Mouse (Mus musculus) cerebellum, postnatal 4 days (tissue): Measurements from ENCODE around the gene Kat6b.
"Not testable (repeated sequence)": the region's sequence is repeated elsewhere in the genome, so short reads cannot be mapped to it uniquely, and the experiment has no call there.

Source experiments
- DNase-seq, 2 experiments: peaks; one replicate each; pipeline ENCODE4 v3.0.0; 2022; ENCODE audit warnings: low spot score in 2 of 2, mixed read lengths in 1 of 2

Kat6b gene

GRCm38 (mm10) chr14:21481231-21481630 lies at the start of gene Kat6b:
Kat6b (plus strand) TSS chr14:21481434.
- DNase-seq, result no peak

GRCm38 (mm10) chr14:21433415-21433814 lies 47.8 kb upstream of the Kat6b start:
- no peak for DNase-seq

- DNase-seq, result no peak
Measured at GRCm38 (mm10) chr14:21433995-21434394, 47.2 kb upstream of the Kat6b start.

DNA sequence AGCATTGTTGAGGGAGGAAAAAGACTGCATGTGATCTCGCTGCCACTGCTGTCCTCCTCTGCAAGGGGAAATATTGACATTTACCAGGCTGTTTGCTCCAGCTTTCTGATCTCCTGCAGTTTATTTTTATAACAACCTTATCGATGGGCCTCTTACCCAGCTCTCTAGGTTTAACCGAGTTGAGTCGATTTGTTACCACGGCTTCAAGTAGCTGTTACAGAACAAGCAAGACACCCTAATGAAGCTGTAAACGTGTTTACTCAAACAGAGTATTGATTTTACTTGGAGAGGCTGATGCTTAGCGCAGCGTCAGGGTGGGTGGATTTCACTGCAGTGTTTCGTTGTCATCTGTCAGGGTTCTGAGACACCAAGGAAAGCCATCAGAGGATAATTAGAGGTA lies 46.5 kb upstream of the Kat6b start:
- no peak for DNase-seq

GRCm38 (mm10) chr14:21439785-21440184 lies 41.4 kb upstream of the Kat6b start:
- DNase-seq, result no peak

- no peak for DNase-seq
Measured at GRCm38 (mm10) chr14:21440526-21440925, 40.7 kb upstream of the Kat6b start.

- no peak for DNase-seq
Measured at GRCm38 (mm10) chr14:21441772-21442533, 39.3 kb upstream of the Kat6b start.

DNA sequence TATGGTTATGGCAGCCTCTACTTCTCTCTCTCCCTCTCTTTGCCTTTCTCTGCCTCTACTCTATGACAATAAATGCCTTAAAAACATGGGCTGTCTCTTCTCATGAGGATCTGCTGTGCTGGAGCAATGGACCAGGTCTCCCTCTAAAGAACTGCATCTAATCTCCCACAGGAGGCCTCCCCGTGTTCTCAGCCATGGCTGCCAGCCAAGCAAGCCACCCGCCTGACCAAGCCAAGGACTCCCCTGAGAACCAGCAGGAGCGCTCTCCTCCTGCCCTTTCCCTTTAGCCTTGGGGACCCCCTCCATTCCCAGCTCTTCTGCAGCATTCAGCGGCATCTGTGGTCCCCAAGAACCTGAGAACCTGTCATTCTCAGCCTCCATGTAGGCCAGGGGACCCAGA lies 28.7 kb upstream of the Kat6b start:
- DNase-seq, result no peak

- DNase-seq, result no peak
Measured at GRCm38 (mm10) chr14:21453896-21454295, 27.3 kb upstream of the Kat6b start.

DNA sequence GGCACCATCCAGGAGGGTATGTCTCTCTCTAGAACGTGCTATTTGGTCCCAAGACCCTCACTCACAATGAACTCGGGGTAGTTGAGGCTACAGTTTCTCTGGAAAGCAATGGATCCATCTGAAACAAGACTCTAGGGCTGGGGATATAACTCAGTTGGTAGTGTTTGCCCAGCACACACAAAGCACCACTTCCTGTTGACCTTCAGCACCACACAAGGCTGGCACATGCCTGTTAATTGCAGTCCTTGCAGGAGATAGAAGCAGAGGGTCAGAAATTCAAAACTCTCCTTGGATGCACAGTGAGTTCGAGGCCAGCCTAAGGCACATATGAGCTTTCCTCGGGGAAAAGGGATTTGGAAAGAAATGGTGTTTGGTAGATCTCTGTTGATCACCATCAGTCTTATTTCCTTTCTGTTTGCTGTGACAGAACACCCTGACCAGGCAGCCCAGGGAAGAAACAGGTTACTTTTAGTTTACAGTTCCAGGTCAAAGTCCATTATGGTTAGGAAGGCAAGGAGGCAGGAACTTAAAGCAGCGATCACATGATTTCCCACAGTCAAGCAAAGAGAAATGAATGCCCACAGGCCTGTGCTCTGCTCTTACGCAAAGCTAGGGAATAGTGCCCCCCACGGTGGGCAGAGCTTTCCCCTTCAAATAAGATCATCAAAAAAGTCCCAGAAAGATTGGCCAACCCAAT lies 25.4 kb upstream of the Kat6b start:
- no peak for DNase-seq

- no peak for DNase-seq
Measured at GRCm38 (mm10) chr14:21456526-21456925, 24.7 kb upstream of the Kat6b start.

- DNase-seq, result no peak
Measured at GRCm38 (mm10) chr14:21457876-21458275, 23.4 kb upstream of the Kat6b start.

DNA sequence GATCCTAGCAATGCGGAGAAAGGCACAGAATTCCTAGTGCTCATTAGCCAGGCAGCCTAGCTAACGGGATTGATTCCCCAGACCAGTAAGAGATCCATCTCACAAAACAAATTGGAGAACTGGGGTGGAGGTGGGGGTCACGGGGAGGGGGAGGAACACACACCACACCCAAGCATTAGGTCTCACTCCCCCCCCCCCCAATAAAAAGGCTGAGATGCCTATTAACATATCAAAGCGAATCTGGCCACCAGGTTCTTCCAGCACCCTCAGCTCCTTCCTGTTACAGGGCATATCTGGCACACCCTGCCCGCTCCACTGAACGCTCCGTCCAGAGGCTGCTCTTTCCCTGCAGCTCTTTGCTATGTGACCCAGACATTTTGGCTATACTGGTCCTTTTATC lies 22.5 kb upstream of the Kat6b start:
- no peak for DNase-seq

- no peak for DNase-seq
Measured at GRCm38 (mm10) chr14:21459163-21459562, 22.1 kb upstream of the Kat6b start.

DNA sequence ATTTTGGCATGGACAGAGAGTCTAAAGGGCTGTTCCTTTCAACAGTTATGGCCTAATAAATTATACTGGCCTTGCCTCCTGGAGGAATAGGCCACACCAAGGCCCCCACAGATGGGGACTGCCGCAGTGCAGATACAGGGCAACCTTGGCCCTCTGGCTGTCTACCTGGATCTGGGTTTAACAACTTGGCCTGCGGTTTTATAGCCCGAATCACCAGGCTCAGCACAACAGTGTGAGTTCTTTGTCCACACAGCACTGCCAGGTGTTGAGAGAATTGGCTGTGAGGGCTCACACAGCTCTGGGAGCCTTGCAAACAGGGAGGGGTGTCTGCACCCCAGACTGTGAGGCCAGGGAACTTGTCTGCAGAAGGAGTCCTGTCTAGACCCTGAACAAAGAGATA lies 18.8 kb upstream of the Kat6b start:
- no peak for DNase-seq

- no peak for DNase-seq
Measured at GRCm38 (mm10) chr14:21463117-21463712, 18.0 kb upstream of the Kat6b start.

GRCm38 (mm10) chr14:21470386-21470785 lies 10.8 kb upstream of the Kat6b start:
- DNase-seq, result no peak

GRCm38 (mm10) chr14:21471975-21472374 lies 9.3 kb upstream of the Kat6b start:
- DNase-seq, result no peak

DNA sequence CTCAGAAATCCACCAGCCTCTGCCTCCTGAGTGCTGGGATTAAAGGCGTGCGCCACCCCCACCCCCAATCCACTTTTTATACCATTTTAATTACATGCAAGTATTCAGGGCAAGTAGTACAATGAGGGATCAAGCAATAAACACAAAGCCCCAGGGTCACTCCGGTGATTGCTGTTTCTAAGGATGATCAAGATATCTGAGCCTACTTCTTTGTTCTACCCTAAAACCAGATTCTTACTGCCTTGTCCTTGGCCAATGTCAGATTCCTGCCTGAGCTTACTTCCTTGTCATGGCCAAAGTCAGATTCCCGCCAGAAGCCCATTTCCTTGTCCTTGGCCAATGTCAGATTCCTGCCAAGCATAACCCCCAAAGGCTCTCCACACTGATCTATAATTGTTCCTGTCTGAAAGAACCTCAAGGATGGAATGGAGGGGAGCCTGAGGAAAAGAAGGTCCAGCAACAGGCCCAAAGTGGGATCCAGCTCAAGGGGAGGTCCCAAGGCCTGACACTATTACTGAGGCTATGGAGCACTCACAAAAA lies 6.6 kb upstream of the Kat6b start:
- not testable (repeated sequence) for DNase-seq

- DNase-seq, result no peak
Measured at GRCm38 (mm10) chr14:21477181-21477580, 4.1 kb upstream of the Kat6b start.

DNA sequence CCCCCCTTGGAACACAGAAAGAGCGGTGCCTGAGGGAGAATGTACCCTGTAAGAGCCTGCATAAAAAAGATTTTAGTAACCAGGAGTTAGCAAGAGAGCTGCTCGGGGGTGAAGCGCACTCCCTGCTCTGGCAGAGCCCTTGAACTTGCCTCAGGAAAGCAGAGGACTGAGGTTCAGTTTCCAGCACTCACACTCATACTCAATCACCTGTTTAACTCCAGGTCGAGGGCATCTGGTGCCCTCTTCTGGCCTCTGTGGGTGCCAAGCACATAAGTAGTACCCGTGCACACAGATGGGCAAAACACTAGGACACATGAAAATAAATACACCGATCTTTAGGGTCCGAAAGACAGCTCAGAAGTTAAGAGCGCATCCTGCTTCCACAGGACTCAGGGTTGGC lies 1.7 kb upstream of the Kat6b start:
- no peak for DNase-seq

DNA sequence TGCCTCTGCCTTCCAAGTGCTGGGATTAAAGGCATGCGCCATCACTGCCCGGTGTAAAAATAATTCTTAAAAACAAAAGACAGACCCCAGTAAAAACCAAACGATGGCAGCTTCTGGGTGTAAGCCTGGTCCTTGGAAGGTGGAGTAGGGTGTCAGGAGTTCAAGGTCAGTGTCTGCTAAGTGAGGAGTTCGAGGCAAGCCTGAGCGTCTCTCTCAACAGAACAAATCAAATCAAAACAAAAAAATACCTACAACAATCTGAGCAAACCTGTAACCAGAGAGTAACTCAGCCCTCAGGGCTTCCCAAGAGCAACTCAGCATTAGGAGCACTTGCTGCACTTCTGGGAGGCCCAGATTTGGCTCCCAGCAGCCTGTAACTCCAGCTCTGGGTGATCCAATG lies 1.0 kb upstream of the Kat6b start:
- no peak for DNase-seq

DNA sequence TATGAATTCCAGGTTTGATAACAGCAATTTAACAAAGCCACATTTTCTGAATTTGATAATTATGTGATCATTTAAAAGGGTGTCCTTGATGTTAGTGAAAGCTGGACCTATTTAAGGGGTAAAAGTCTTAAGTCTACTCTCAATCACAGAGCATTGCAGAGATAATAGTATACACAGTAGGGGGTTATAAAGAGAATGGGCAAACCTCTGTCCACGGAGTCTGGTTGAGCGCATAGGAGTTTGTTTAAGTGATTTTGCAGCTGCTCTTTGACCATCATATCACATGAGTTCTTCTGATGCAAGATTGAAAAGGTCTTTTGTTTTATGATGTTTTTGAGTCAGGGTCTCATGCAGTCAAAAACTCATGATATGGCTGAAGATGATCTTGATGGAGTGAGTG lies 3.0 kb downstream of the Kat6b start:
- DNase-seq, result no peak
